Mouse (Mus musculus) midbrain, postnatal 0 days (tissue): Measurements from ENCODE around the gene Acvrl1. TPM values are rescaled to one million over a fixed set of nuclear protein-coding genes. Genes with fewer than 3 reads are reported as not detected.

Experiments used
- ATAC-seq: fragments of 200-750 bp; cut with Nextera tagmentation; 2 replicates; pipeline ENCODE4 v1.8.0; 2017; ENCODE audit warnings: moderate number of reproducible peaks, mild to moderate bottlenecking, moderate TSS enrichment, moderate library complexity; ENCODE audit not compliant: low FRiP score
- DNase-seq: peaks from one replicate; pipeline ENCODE4 v3.0.0-alpha.2; 2015; ENCODE audit warnings: low spot score
- H3K27ac ChIP-seq: fragments of 300-500 bp; sonication (generic); 2 replicates; pipeline ENCODE4 v1.5.1; 2014; ENCODE audit warnings: low read depth, mild to moderate bottlenecking, low read length, mixed read lengths
- H3K27me3 ChIP-seq: fragments of 300-500 bp; sonication (generic); 2 replicates; pipeline ENCODE4 v1.6.1; 2014; ENCODE audit warnings: low read length, control low read depth, mixed read lengths; ENCODE audit not compliant: insufficient read depth
- H3K36me3 ChIP-seq: fragments of 300-500 bp; sonication (generic); 2 replicates; pipeline ENCODE4 v1.6.1; 2014; ENCODE audit warnings: low read length, control low read depth, mixed read lengths; ENCODE audit not compliant: insufficient read depth
- H3K4me1 ChIP-seq: fragments of 300-500 bp; sonication (generic); 2 replicates; pipeline ENCODE4 v1.6.1; 2014; ENCODE audit warnings: mild to moderate bottlenecking, control low read depth, antibody characterized with exemption, low read length, mixed read lengths; ENCODE audit not compliant: insufficient read depth
- H3K4me2 ChIP-seq: fragments of 300-500 bp; sonication (generic); 2 replicates; pipeline ENCODE4 v1.6.1; 2014; ENCODE audit warnings: low read depth, mild to moderate bottlenecking, low read length, mixed read lengths; ENCODE audit not compliant: poor library complexity, severe bottlenecking
- H3K4me3 ChIP-seq: fragments of 300-500 bp; sonication (generic); 2 replicates; pipeline ENCODE4 v1.5.1; 2014; ENCODE audit warnings: low read depth, mild to moderate bottlenecking, low read length, moderate library complexity
- H3K9ac ChIP-seq: fragments of 300-500 bp; sonication (generic); replicated peaks from 2 replicates; pipeline ENCODE4 v1.6.1; 2014; ENCODE audit warnings: mild to moderate bottlenecking, low read length, moderate library complexity, mixed read lengths; ENCODE audit not compliant: poor library complexity, severe bottlenecking
- H3K9me3 ChIP-seq: fragments of 300-500 bp; sonication (generic); 2 replicates; pipeline ENCODE4 v1.6.1; 2016; ENCODE audit warnings: low read length, control low read depth
- CTCF ChIP-seq: IDR thresholded peaks from 2 replicates; pipeline ENCODE4 v1.5.1; 2016; ENCODE audit warnings: antibody characterized with exemption, mild to moderate bottlenecking
- WGBS: fragments of 180-500 bp; shearing (Covaris S2); extraction: QIAGEN DNeasy Blood & Tissue Kit; methylation state at CpG from one replicate; pipeline ENCODE4 v1.1.7; 2014; 5-methylcytosine and 5-hydroxymethylcytosine counted together
- polyA plus RNA-seq: library from polyadenylated mRNA; unstranded; fragments of >200 nt; fragmentation: Nextera tagmentation; extraction: Ambion mirVana; gene quantifications from 2 replicates; pipeline ENCODE4 v1.2.1, GENCODE M21; 2015
- total RNA-seq: library from RNA; depleted of rRNA; stranded (reverse); fragments of >200 nt; gene quantifications from 2 replicates; pipeline ENCODE4 v1.2.3, GENCODE M21; 2014

Gene Acvrl1
- total and polyA plus RNA-seq, 2 experiments from 2014 or later: 6.1 to 8.4 TPM

DNA sequence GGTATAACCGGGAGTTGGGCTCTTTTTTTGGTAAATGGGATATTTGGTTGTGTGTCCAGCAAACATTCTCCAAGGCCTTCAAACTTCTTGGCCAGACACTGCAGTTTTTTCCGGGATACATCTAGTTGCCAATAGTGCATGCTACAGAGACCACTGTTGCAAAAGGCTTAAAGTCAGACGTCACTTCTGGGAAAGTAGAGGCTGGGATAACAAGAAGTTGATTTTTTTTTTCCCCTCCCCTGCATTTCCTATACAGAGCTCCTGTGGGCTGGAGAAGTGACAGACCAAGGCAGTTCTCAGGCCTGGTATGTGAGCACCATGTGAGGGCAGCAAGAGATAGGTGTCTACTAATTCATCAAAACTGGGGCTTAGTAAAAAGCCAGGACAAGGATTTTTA is 48.0 kb downstream of the Acvrl1 start:
- no peak for DNase-seq
- H3K4me3 ChIP-seq: peak overlapping the region; percentile 88; the same call in 1 of the 2 replicates
- H3K36me3 ChIP-seq: no peaks in the 10 kb centered on the region
- no peak overlapping the region for H3K27ac ChIP-seq
- no peaks in the 10 kb centered on the region for H3K27me3 ChIP-seq
- peak overlapping the region; percentile 88 for H3K4me2 ChIP-seq
- H3K9me3 ChIP-seq: no peaks in the 10 kb centered on the region
- WGBS: 44% methylated on average over 3 of the region's 3 CpGs
- H3K4me1 ChIP-seq: peaks cover 3% of the 10 kb centered on the region; the same call in 1 of the 2 replicates
- TF ChIP-seq CTCF: no peak
- ATAC-seq: no peak
- H3K9ac ChIP-seq: no peak overlapping the region

DNA sequence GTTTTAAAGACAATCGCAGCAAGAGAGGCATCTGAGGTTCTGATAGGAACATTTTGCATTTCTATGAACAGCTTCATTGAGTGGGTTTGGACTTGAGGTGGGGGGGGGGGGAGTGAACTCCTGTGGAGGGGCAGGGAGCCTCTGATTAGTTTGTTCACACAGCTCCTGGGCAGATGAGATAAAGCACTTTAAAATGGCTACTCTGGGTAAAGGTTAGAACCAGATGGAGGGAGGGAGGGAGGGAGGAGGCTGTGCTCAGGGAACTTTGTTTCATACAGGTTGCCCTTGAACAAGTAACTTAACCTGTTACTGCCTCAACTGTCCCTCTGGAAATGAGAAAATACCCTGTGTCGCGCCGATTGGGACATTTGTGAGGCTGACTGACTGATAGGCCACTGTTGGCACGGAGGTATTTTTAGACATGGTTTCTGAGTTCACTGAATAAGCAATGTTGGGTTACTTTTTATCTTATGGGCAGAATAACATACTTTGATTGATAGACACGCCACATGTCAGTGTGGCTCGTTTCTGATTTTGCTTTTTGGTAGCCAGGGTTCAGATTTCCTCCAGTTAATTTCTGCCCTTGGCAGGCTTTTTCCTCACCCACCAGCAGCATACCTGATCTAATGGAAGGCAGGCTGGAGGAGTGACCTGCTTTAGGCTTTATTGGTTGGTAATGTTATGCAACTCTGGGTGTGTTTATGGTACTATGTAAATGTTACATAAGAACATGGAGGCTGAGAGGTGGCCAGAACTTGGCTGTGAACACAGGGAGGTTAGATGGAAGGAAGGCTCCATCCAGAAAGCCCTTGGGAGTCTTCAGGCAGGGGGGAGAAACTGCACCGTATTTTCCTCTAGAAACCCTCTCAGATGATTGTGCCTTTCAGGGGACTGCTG is 48.7 kb downstream of the Acvrl1 start:
- Histone ChIP-seq H3K4me2 (peak overlapping the region; percentile 88; the same call in 1 of the 2 replicates), H3K4me3 (no peak overlapping the region), H3K36me3 (no peaks in the 10 kb centered on the region), H3K9ac (no peak overlapping the region), H3K9me3 (no peaks in the 10 kb centered on the region), H3K4me1 (peaks cover 3% of the 10 kb centered on the region; the same call in 1 of the 2 replicates), H3K27ac (no peak overlapping the region), H3K27me3 (no peaks in the 10 kb centered on the region)
- ATAC-seq (no peak), DNase-seq (no peak)
- 67% methylated on average over 8 of the region's 8 CpGs for WGBS
- TF ChIP-seq CTCF: no peak

DNA sequence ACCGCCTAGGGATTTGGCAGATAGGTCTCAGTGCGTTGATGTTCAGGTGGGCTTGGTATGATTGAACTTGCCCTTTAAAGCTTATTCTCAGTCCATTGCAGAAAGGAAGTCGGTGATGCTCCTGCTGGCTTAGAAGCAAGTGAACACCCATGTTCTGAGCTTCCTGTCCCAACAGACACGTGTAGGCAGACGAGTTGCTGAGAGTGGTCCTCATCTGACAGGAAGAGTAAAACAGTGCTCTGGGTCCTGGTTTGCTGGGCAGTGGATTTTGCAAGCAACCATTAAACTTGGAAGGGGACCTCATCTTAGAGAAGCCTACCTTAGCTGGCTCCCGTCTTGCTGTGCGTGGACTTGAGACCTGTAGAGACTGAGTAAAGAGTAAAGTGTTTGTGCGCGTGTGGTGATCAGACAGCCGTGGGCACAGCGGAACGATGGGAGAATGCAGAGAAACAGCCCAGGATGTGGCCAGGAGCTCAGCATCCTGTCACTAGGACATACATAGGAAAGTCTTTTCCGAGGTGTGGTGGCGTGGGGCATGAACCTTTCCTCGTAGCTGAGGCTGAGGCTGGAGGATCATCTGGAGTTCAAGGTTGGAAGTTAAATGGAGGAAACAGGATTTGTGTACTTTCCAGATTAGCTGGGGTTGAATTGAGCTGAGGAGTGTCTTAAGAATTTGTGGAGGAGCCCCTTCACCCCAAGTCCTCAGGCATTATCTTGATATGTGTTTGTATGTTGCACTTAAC is 52.2 kb downstream of the Acvrl1 start:
- Histone ChIP-seq H3K4me3 (no peak overlapping the region), H3K27me3 (no peaks in the 10 kb centered on the region), H3K27ac (no peak overlapping the region), H3K4me2 (no peak overlapping the region), H3K4me1 (peaks cover 3% of the 10 kb centered on the region; the same call in 1 of the 2 replicates), H3K9me3 (no peaks in the 10 kb centered on the region), H3K9ac (no peak overlapping the region), H3K36me3 (no peaks in the 10 kb centered on the region)
- no peak for TF ChIP-seq CTCF
- ATAC-seq (no peak), DNase-seq (no peak)
- 79% methylated on average over 15 of the region's 15 CpGs for WGBS

GRCm38 (mm10) chr15:101181106-101181466 is 52.8 kb downstream of the Acvrl1 start:
- Histone ChIP-seq H3K27me3 (no peaks in the 10 kb centered on the region), H3K9ac (no peak overlapping the region), H3K4me2 (no peak overlapping the region), H3K4me3 (no peak overlapping the region), H3K9me3 (no peaks in the 10 kb centered on the region), H3K4me1 (peaks cover 3% of the 10 kb centered on the region; the same call in 1 of the 2 replicates), H3K27ac (0 out of 2 replicates have a peak overlapping the region, but pooled peaks have one; percentile 43), H3K36me3 (no peaks in the 10 kb centered on the region)
- 19% methylated on average over 5 of the region's 5 CpGs for WGBS
- TF ChIP-seq CTCF: no peak; the same call in 1 of the 2 replicates
- ATAC-seq: no peak
- DNase-seq: no peak

DNA sequence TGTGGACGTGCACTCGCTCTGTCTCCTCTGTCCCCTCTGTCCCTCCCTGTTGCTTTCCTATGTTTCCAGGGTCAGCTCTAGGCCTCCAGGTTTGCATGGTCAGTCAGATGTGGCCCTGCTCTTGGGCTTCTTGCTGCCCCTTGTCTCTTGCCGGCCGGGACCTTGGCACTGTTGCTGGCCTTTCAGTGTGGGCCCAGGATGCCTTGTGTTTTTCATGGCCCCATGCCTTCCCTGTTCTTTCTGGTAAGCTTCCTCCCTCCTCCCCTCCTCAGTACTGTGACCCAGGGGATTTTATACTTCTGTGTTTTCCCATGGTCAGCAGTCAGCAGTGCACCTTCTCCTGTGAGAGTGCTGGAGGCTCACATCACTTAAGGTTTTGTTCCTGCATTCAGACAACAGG is 53.2 kb downstream of the Acvrl1 start:
- Histone ChIP-seq H3K4me1 (peaks cover 3% of the 10 kb centered on the region; the same call in 1 of the 2 replicates), H3K9me3 (no peaks in the 10 kb centered on the region), H3K4me3 (no peak overlapping the region), H3K36me3 (0 out of 2 replicates have a peak, but pooled peaks cover 3% of the 10 kb centered on the region), H3K27ac (0 out of 2 replicates have a peak overlapping the region, but pooled peaks have one; percentile 43), H3K27me3 (no peaks in the 10 kb centered on the region), H3K9ac (no peak overlapping the region), H3K4me2 (no peak overlapping the region)
- TF ChIP-seq CTCF: no peak
- DNase-seq (no peak), ATAC-seq (no peak)
- WGBS: 14% methylated on average over 4 of the region's 4 CpGs
